Mouse (Mus musculus): Measurements from ENCODE around the gene Tfam.

DNA sequence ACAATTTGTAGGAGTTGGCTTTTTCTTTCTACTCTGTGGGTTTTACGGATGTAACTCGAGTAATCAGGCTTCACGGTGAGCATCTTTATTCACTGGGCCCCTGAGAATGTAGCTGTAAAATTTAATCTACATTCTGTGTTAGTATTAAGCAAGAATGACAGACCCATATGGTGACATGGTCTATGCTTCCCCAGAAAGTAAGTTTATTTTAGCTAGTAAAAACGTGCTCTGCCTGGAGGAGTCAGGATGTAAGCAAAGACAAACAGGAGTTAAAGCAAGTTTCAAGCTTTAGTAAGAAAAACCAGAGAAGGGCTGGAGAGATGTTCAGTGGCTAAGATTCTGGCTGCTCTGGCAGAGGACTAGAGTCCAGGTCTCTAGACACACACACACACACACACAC lies 15.1 kb upstream of the Tfam start:
- TF ChIP-seq CTCF (IDR thresholded peaks at IDR 0.05; ENCODE audit: low read depth, low read length) (no peak), POLR2A (IDR thresholded peaks at IDR 0.05; ENCODE audit: borderline replicate concordance, low read depth, low read length) (no peak)
